Mouse (Mus musculus): ENCODE results near the gene Zmynd12.

DNA sequence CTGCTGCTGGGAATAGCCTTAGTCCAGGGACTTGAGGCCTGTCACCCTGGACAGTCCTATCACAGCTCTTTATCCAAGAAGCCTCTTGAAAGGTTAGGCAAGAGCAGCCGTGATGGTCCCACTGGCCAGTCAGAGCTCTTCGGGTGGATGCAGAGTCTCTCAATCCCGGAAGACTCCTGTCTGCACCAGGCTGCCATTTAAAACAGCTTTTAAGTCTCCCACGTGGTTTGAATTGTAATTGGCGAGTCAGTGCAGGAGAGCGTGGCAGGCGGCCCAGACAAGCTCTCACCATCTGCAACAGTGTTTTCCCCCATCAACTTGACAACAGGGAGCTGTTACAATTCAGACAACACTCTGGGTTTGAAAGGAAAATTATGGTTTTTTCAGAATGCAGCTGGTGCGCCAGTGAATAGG lies 38.1 kb downstream of the Zmynd12 start:
- TF ChIP-seq CTCF (IDR thresholded peaks at IDR 0.05) (no peak), EP300 (IDR thresholded peaks at IDR 0.05; ENCODE audit: insufficient read depth, low read depth, low read length) (no peak), POLR2A (IDR thresholded peaks at IDR 0.05; ENCODE audit: insufficient read depth, low read depth, low read length) (no peak)

Data from heart, adult 2 months (tissue).